Mouse (Mus musculus) midbrain, postnatal 0 days (tissue): Measurements from ENCODE around the gene Tusc2. TPM values are rescaled to one million over a fixed set of nuclear protein-coding genes. Genes with fewer than 3 reads are reported as not detected.
A peak's percentile ranks its signal among the peaks of the same experiment; 100 is the strongest.

Source experiments
- ATAC-seq: fragments of 200-750 bp; cut with Nextera tagmentation; 2 replicates; pipeline ENCODE4 v1.8.0; 2017; ENCODE audit warnings: moderate number of reproducible peaks, mild to moderate bottlenecking, moderate TSS enrichment, moderate library complexity; ENCODE audit not compliant: low FRiP score
- DNase-seq: peaks from one replicate; pipeline ENCODE4 v3.0.0-alpha.2; 2015; ENCODE audit warnings: low spot score
- H3K27ac ChIP-seq: fragments of 300-500 bp; sonication (generic); 2 replicates; pipeline ENCODE4 v1.5.1; 2014; ENCODE audit warnings: low read depth, mild to moderate bottlenecking, low read length, mixed read lengths
- H3K27me3 ChIP-seq: fragments of 300-500 bp; sonication (generic); 2 replicates; pipeline ENCODE4 v1.6.1; 2014; ENCODE audit warnings: low read length, control low read depth, mixed read lengths; ENCODE audit not compliant: insufficient read depth
- H3K36me3 ChIP-seq: fragments of 300-500 bp; sonication (generic); 2 replicates; pipeline ENCODE4 v1.6.1; 2014; ENCODE audit warnings: low read length, control low read depth, mixed read lengths; ENCODE audit not compliant: insufficient read depth
- H3K4me1 ChIP-seq: fragments of 300-500 bp; sonication (generic); 2 replicates; pipeline ENCODE4 v1.6.1; 2014; ENCODE audit warnings: mild to moderate bottlenecking, control low read depth, antibody characterized with exemption, low read length, mixed read lengths; ENCODE audit not compliant: insufficient read depth
- H3K4me2 ChIP-seq: fragments of 300-500 bp; sonication (generic); 2 replicates; pipeline ENCODE4 v1.6.1; 2014; ENCODE audit warnings: low read depth, mild to moderate bottlenecking, low read length, mixed read lengths; ENCODE audit not compliant: poor library complexity, severe bottlenecking
- H3K4me3 ChIP-seq: fragments of 300-500 bp; sonication (generic); 2 replicates; pipeline ENCODE4 v1.5.1; 2014; ENCODE audit warnings: low read depth, mild to moderate bottlenecking, low read length, moderate library complexity
- H3K9ac ChIP-seq: fragments of 300-500 bp; sonication (generic); replicated peaks from 2 replicates; pipeline ENCODE4 v1.6.1; 2014; ENCODE audit warnings: mild to moderate bottlenecking, low read length, moderate library complexity, mixed read lengths; ENCODE audit not compliant: poor library complexity, severe bottlenecking
- H3K9me3 ChIP-seq: fragments of 300-500 bp; sonication (generic); 2 replicates; pipeline ENCODE4 v1.6.1; 2016; ENCODE audit warnings: low read length, control low read depth
- CTCF ChIP-seq: IDR thresholded peaks from 2 replicates; pipeline ENCODE4 v1.5.1; 2016; ENCODE audit warnings: antibody characterized with exemption, mild to moderate bottlenecking
- WGBS: fragments of 180-500 bp; shearing (Covaris S2); extraction: QIAGEN DNeasy Blood & Tissue Kit; methylation state at CpG from one replicate; pipeline ENCODE4 v1.1.7; 2014; 5-methylcytosine and 5-hydroxymethylcytosine counted together
- polyA plus RNA-seq: library from polyadenylated mRNA; unstranded; fragments of >200 nt; fragmentation: Nextera tagmentation; extraction: Ambion mirVana; gene quantifications from 2 replicates; pipeline ENCODE4 v1.2.1, GENCODE M21; 2015
- total RNA-seq: library from RNA; depleted of rRNA; stranded (reverse); fragments of >200 nt; gene quantifications from 2 replicates; pipeline ENCODE4 v1.2.3, GENCODE M21; 2014

Gene Tusc2
- total and polyA plus RNA-seq, 2 experiments from 2014 or later, result 132 to 142 TPM

DNA sequence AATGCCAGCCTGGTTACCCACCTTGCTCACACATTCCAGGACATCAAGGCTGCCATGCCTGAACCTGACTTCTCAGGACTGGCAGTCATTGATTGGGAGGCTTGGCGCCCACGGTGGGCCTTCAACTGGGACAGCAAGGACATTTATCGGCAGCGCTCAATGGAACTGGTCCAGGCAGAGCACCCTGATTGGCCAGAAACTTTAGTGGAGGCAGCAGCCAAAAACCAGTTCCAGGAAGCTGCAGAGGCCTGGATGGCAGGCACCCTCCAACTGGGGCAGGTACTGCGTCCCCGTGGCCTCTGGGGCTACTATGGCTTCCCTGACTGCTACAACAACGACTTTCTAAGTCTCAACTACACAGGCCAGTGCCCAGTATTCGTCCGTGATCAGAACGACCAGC lies 14.8 kb downstream of the Tusc2 start:
- H3K27ac ChIP-seq, result no peak overlapping the region
- TF ChIP-seq CTCF, result no peak
- DNase-seq (no peak), ATAC-seq (no peak)
- 92% methylated on average over 10 of the region's 10 CpGs for WGBS
- H3K9ac ChIP-seq, result no peak overlapping the region
- no peaks in the 10 kb centered on the region for H3K36me3 ChIP-seq
- 0 out of 2 replicates have a peak, but pooled peaks cover 11% of the 10 kb centered on the region for H3K4me1 ChIP-seq
- H3K27me3 ChIP-seq, result no peaks in the 10 kb centered on the region
- H3K4me2 ChIP-seq, result no peak overlapping the region
- no peak overlapping the region for H3K4me3 ChIP-seq
- no peaks in the 10 kb centered on the region for H3K9me3 ChIP-seq

DNA sequence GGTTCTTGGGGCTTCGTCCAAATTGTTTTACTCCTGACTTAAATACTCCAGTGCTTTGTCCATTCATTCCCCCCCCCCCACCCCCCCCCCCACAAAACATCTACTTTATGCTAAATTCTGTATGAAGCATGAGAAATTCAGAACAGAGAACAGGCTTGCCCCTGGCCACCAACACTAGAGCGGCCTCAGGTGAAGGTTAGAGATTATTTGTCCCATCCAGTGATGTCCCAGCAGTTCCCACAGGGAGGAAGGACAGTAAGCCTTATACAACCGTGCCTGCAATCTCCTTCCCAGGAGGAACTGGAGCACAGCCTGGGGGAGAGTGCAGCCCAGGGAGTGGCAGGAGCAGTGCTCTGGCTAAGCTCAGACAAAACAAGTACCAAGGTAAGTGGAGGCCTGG lies 15.5 kb downstream of the Tusc2 start, which contains the start of gene Naa80:
TSS of gene Naa80 (plus strand) at position 301 of the 400 bp plus-strand sequence.
- Histone ChIP-seq H3K27me3 (no peaks in the 10 kb centered on the region), H3K36me3 (peaks cover 6% of the 10 kb centered on the region), H3K9me3 (no peaks in the 10 kb centered on the region), H3K9ac (no peak within 1 kb of the TSS), H3K4me1 (0 out of 2 replicates have a peak, but pooled peaks cover 11% of the 10 kb centered on the region), H3K4me3 (no peak within 1 kb of the TSS), H3K27ac (no peak within 1 kb of the TSS), H3K4me2 (no peak within 1 kb of the TSS)
- ATAC-seq (no peak), DNase-seq (no peak)
- 75% methylated on average over 3 of the region's 3 CpGs for WGBS
- TF ChIP-seq CTCF, result no peak

DNA sequence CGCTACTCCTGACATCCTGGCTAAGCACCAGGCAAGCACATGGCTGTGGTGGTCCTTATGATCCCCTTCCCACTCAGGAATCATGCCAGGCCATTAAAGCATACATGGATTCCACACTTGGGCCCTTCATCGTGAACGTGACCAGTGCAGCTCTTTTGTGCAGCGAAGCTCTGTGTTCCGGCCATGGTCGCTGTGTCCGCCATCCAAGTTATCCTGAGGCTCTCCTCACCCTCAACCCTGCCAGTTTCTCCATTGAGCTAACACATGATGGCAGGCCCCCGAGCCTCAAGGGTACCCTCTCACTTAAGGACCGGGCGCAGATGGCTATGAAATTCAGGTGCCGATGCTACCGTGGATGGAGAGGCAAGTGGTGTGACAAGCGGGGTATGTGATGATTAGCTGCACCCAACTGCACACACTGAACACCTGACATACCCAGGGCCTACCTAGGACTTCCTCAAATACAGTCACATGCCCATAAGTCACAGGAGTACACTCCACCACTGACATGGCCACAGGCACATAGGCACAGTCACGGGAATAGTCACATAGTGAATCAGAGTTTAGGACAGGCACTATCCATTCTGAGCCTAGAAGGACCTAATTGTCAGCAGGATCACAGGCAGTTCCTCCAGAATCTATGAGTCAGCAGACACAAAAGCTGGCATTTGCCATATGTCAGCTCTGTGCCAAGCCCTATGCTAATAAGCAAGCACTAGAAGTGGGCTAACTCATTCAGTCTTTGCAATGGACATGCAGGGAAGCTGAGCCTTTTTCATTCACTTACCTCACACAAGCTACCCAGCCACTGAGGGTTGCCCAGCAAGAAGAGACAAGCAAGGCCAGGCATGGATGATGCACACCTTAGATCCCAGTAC lies 16.2 kb downstream of the Tusc2 start:
- DNase-seq, result no peak
- Histone ChIP-seq H3K4me3 (no peak overlapping the region), H3K4me2 (no peak overlapping the region), H3K27ac (no peak overlapping the region), H3K36me3 (peaks cover 6% of the 10 kb centered on the region), H3K4me1 (0 out of 2 replicates have a peak, but pooled peaks cover 11% of the 10 kb centered on the region), H3K27me3 (no peaks in the 10 kb centered on the region), H3K9ac (no peak overlapping the region), H3K9me3 (no peaks in the 10 kb centered on the region)
- TF ChIP-seq CTCF, result no peak
- ATAC-seq, result no peak
- WGBS, result 96% methylated on average over 14 of the region's 14 CpGs

DNA sequence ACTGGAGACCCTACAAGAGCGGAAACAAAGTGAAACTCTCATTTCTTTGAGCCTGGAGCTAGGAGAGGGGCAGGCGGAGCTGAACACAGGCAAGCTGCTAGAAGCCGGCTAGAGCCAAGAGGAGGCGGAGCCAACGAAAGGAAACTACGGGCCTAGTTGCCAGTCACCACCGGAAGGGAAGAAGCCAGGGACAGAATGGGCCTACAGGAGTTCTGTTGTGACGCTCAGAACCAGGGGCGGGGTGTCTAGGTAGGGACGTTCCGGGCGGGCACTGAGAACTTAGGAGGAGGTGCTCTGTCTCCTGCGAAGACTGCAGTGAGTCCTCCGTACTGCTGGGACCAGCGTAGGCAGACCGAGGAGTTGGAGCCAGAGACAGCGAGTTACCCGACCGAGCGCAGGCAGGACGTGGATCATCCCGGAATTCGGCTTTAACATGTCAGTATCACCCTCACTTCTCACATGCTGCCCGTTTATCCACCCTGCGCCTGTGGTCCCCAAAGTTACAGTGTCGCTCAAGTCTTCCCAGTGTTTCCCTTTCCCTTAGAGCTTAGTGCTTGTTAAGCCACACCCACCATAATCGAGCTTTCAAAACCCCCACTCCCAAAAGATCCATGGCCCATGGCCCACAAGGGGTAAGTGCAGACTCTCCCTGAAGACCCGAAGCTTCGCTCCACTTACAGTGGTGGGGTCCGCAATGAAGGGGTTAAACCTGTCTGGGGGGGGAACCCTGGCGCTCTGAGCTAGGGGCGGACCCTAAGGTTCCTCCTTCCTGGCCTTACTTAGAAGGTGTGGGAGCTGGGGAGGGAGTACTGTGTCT lies 17.7 kb downstream of the Tusc2 start, which contains the start of gene Hyal3:
TSS of gene Hyal3 (plus strand) at position 318 of the 817 bp plus-strand sequence.
- Histone ChIP-seq H3K9ac (peak within 1 kb of the TSS; percentile 79), H3K4me3 (peak within 1 kb of the TSS; percentile 60), H3K27ac (peak within 1 kb of the TSS; percentile 81), H3K36me3 (peaks cover 6% of the 10 kb centered on the region), H3K4me1 (0 out of 2 replicates have a peak, but pooled peaks cover 11% of the 10 kb centered on the region), H3K9me3 (no peaks in the 10 kb centered on the region), H3K4me2 (peak within 1 kb of the TSS; percentile 88), H3K27me3 (no peaks in the 10 kb centered on the region)
- 1% methylated on average over 32 of the region's 32 CpGs for WGBS
- peak; percentile 78 for ATAC-seq
- peak; percentile 94 for DNase-seq
- no peak for TF ChIP-seq CTCF

DNA sequence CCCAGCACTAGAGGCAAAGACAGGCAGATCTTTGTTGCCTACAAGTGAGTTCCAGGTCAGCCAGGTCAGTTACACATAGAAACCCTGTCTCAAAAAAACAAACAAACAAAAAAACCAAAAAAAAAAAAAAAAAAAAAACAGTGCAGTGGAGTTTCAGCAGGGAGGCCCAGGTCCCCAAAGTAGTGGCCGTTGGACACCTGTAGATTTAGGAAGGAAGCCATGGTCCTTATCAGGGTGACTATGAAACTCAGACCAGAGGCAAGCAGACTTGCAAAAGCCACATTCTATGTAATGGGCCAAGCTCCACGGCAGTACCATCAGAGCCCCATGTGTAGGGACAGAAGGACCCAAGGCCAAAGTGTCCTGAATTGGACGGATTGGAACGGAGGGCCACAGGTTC lies 18.5 kb downstream of the Tusc2 start:
- WGBS, result 77% methylated on average over 4 of the region's 4 CpGs
- Histone ChIP-seq H3K4me1 (0 out of 2 replicates have a peak, but pooled peaks cover 11% of the 10 kb centered on the region), H3K9ac (peak overlapping the region; percentile 79), H3K27me3 (no peaks in the 10 kb centered on the region), H3K9me3 (no peaks in the 10 kb centered on the region), H3K36me3 (peaks cover 6% of the 10 kb centered on the region), H3K4me3 (peak overlapping the region; percentile 60), H3K27ac (no peak overlapping the region), H3K4me2 (peak overlapping the region; percentile 88)
- DNase-seq (no peak), ATAC-seq (no peak)
- TF ChIP-seq CTCF, result no peak
